Mouse (Mus musculus) 3134 (cell line): ENCODE data around the gene Dbx1.

Experiments
- DNase-seq: peaks from one replicate; pipeline ENCODE4 v3.0.0-alpha.2; 2011; ENCODE audit warnings: low spot score; ENCODE audit not compliant: insufficient read length; ENCODE audit errors: extremely low read depth

Gene Dbx1

GRCm38 (mm10) chr7:49636491-49637115 lies at the start of gene Dbx1:
Dbx1 (minus strand) TSS chr7:49636849.
- no peak for DNase-seq

GRCm38 (mm10) chr7:49678826-49679377 lies 42.3 kb upstream of the Dbx1 start:
- no peak for DNase-seq

- no peak for DNase-seq
These were observed 41.6 kb upstream of the Dbx1 start for GRCm38 (mm10) chr7:49678100-49678825.

- no peak for DNase-seq
These were observed 40.5 kb upstream of the Dbx1 start for GRCm38 (mm10) chr7:49677166-49677565.

- DNase-seq, result no peak
These were observed 40.0 kb upstream of the Dbx1 start for GRCm38 (mm10) chr7:49676627-49677026.

- no peak for DNase-seq
These were observed 31.7 kb upstream of the Dbx1 start for GRCm38 (mm10) chr7:49668260-49668857.

GRCm38 (mm10) chr7:49663575-49663974 lies 26.9 kb upstream of the Dbx1 start:
- no peak for DNase-seq

- DNase-seq, result no peak
These were observed 25.9 kb upstream of the Dbx1 start for GRCm38 (mm10) chr7:49662492-49663026.

- no peak for DNase-seq
These were observed 25.3 kb upstream of the Dbx1 start for GRCm38 (mm10) chr7:49661811-49662491.

GRCm38 (mm10) chr7:49640709-49641305 lies 4.2 kb upstream of the Dbx1 start:
- no peak for DNase-seq

- no peak for DNase-seq
These were observed 3.4 kb upstream of the Dbx1 start for GRCm38 (mm10) chr7:49639864-49640708.

GRCm38 (mm10) chr7:49638941-49639776 lies 2.5 kb upstream of the Dbx1 start:
- DNase-seq, result no peak

- no peak for DNase-seq
These were observed 1.4 kb upstream of the Dbx1 start for GRCm38 (mm10) chr7:49637851-49638663.

GRCm38 (mm10) chr7:49637281-49637680 lies 632 bp upstream of the Dbx1 start:
- DNase-seq, result no peak

- no peak for DNase-seq
These were observed 678 bp downstream of the Dbx1 start for GRCm38 (mm10) chr7:49635971-49636370.

- DNase-seq, result no peak
These were observed 1.5 kb downstream of the Dbx1 start for GRCm38 (mm10) chr7:49635074-49635621.

- no peak for DNase-seq
These were observed 2.2 kb downstream of the Dbx1 start for GRCm38 (mm10) chr7:49634291-49635073.
